Mouse (Mus musculus): ENCODE data around the gene Pde6h.

Gene Pde6h

GRCm38 (mm10) chr6:136983201-136983600, 59.6 kb downstream of the Pde6h start:
- no peak for DNase-seq

GRCm38 (mm10) chr6:136986019-136986418, 62.4 kb downstream of the Pde6h start:
- DNase-seq = no peak

GRCm38 (mm10) chr6:136986718-136987117, 63.1 kb downstream of the Pde6h start:
- DNase-seq = no peak

GRCm38 (mm10) chr6:136988536-136989060, 65.0 kb downstream of the Pde6h start:
- no peak for DNase-seq

- no peak for DNase-seq
Observed at GRCm38 (mm10) chr6:136989824-136990497, 66.3 kb downstream of the Pde6h start.

- no peak for DNase-seq
Observed at GRCm38 (mm10) chr6:136990557-136990956, 66.9 kb downstream of the Pde6h start.

GRCm38 (mm10) chr6:136993574-136993973, 69.9 kb downstream of the Pde6h start:
- no peak for DNase-seq

- no peak for DNase-seq
Observed at GRCm38 (mm10) chr6:136995533-136995932, 71.9 kb downstream of the Pde6h start.

GRCm38 (mm10) chr6:136996336-136996735, 72.7 kb downstream of the Pde6h start:
- DNase-seq = no peak

- no peak for DNase-seq
Observed at GRCm38 (mm10) chr6:136998181-136998580, 74.5 kb downstream of the Pde6h start.

- DNase-seq = no peak
Observed at GRCm38 (mm10) chr6:136999009-136999408, 75.4 kb downstream of the Pde6h start.

- no peak for DNase-seq
Observed at GRCm38 (mm10) chr6:136999707-137000446, 76.2 kb downstream of the Pde6h start.

- DNase-seq = no peak
Observed at GRCm38 (mm10) chr6:137000706-137001105, 77.1 kb downstream of the Pde6h start.

- no peak for DNase-seq
Observed at GRCm38 (mm10) chr6:137001267-137002168, 77.9 kb downstream of the Pde6h start.

- no peak for DNase-seq
Observed at GRCm38 (mm10) chr6:137002169-137002514, 78.5 kb downstream of the Pde6h start.

- no peak for DNase-seq
Observed at GRCm38 (mm10) chr6:137004359-137004758, 80.7 kb downstream of the Pde6h start.

GRCm38 (mm10) chr6:137011187-137011586, 87.6 kb downstream of the Pde6h start:
- no peak for DNase-seq

GRCm38 (mm10) chr6:137014346-137014745, 90.7 kb downstream of the Pde6h start:
- peak; percentile 9 for DNase-seq

GRCm38 (mm10) chr6:137017216-137017973, 93.8 kb downstream of the Pde6h start:
- DNase-seq = no peak
